Mouse (Mus musculus): ENCODE results near the gene G3bp2.

The G3bp2 gene

GRCm38 (mm10) chr5:92019960-92020359 is 63.6 kb downstream of the G3bp2 start:
- no peak for DNase-seq (ENCODE audit: low read depth, low spot score)

- no peak for DNase-seq (ENCODE audit: low read depth, low spot score)
Measured at GRCm38 (mm10) chr5:92011756-92012155, 71.8 kb downstream of the G3bp2 start.

- no peak for DNase-seq (ENCODE audit: low read depth, low spot score)
Measured at GRCm38 (mm10) chr5:92009827-92010226, 73.7 kb downstream of the G3bp2 start.

- DNase-seq (ENCODE audit: low read depth, low spot score): peak; percentile 16
Measured at GRCm38 (mm10) chr5:92003011-92003410, 80.5 kb downstream of the G3bp2 start.

All from retina, postnatal 7 days (tissue).